Mouse (Mus musculus): ENCODE data around the gene Naa40. TPM values are rescaled to one million over a fixed set of nuclear protein-coding genes. Genes with fewer than 3 reads are reported as not detected.

Naa40 gene
- total RNA-seq, 2 experiments from 2014 or later = 8.3 to 13.0 TPM

- no peak for DNase-seq
These were observed 59.5 kb downstream of the Naa40 start for GRCm38 (mm10) chr19:7181496-7181895.

GRCm38 (mm10) chr19:7180756-7181405 is 60.1 kb downstream of the Naa40 start:
- peak; percentile 40 for DNase-seq

GRCm38 (mm10) chr19:7178841-7179452 is 62.0 kb downstream of the Naa40 start:
- DNase-seq = no peak

- no peak for DNase-seq
These were observed 63.0 kb downstream of the Naa40 start for GRCm38 (mm10) chr19:7177804-7178511.

- no peak for DNase-seq
These were observed 64.8 kb downstream of the Naa40 start for GRCm38 (mm10) chr19:7176041-7176696.

Other genes with a start within 250 kb of the Naa40 start
- gene Dnajc4, start 248.6 kb downstream of the Naa40 start, total RNA-seq (2021) = 10 to 100 TPM; 31.3 to 32.9 TPM
- 10 to 100 TPM; 15.6 to 17.2 TPM for gene Nudt22, start 245.1 kb downstream of the Naa40 start, total RNA-seq (2021)
- gene Trpt1, start 245.1 kb downstream of the Naa40 start, total RNA-seq (2021) = 10 to 100 TPM; 21.5 to 24.5 TPM
- 1 to 10 TPM in 1 of 2 experiments, under 1 TPM in 1; 0.84 to 1.2 TPM for gene Fermt3, start 221.7 kb downstream of the Naa40 start, total RNA-seq (2021)
- 10 to 100 TPM; 86.5 to 95.6 TPM for gene Stip1, start 201.2 kb downstream of the Naa40 start, total RNA-seq (2021)
- gene Macrod1, start 184.4 kb downstream of the Naa40 start, total RNA-seq (2021) = 100 to 1,000 TPM; 227 to 252 TPM
- gene Flrt1, start 135.5 kb downstream of the Naa40 start, total RNA-seq (2021) = under 1 TPM; 0.31 to 0.35 TPM
- gene Otub1, start 34.9 kb downstream of the Naa40 start, total RNA-seq (2021) = 10 to 100 TPM; 48.4 to 48.5 TPM
- gene Cox8a, start 23.6 kb downstream of the Naa40 start, total RNA-seq (2021) = 100 to 1,000 TPM; 101 to 120 TPM
- gene Rcor2, start 26.1 kb upstream of the Naa40 start, total RNA-seq (2021) = 1 to 10 TPM; 2.6 to 4.2 TPM
- gene Mark2, start 100.7 kb upstream of the Naa40 start, total RNA-seq (2021) = 10 to 100 TPM; 27.4 to 30.6 TPM
- gene Spindoc, start 141.8 kb upstream of the Naa40 start, total RNA-seq (2021) = 1 to 10 TPM; 6.6 to 9.1 TPM
- gene 2700081O15Rik, start 176.4 kb upstream of the Naa40 start, total RNA-seq (2021) = 1 to 10 TPM; 6.8 to 7.9 TPM
- gene Rtn3, start 242.1 kb upstream of the Naa40 start, total RNA-seq (2021) = 10 to 100 TPM; 28.8 to 32.7 TPM

Measured in gastrocnemius, postnatal 25 days (tissue).